Mouse (Mus musculus): ENCODE measurements around the gene Ipcef1.

DNA sequence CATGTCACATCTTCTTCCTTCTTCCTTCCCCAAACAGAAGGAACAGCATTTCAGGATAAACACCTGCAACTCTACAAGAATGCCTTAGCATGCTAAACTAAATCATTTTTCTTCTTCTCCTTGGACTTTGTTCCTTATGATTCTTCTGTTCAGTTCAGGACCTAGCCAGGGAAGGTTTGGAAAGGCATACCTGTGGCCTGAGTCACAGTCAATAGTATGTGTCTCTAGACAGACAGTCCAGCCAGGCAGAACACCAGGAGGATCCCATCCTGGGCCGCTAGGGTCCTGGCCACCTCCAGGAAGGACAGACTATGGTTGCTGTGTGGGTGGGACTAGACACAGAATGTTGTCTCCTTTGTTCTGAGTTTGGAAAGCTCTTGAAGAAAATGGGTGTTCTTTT lies 27.2 kb downstream of the Ipcef1 start:
- no peak for TF ChIP-seq POLR2A (IDR thresholded peaks at IDR 0.05; ENCODE audit: low read depth, low read length)
- TF ChIP-seq CTCF (conservative IDR thresholded peaks at IDR 0.05; ENCODE audit: insufficient read depth, insufficient read length, low read depth, low read length), result no peak
